Mouse (Mus musculus) stomach, postnatal 0 days (tissue): ENCODE results near the gene Fgfbp1. TPM values are rescaled to one million over a fixed set of nuclear protein-coding genes. Genes with fewer than 3 reads are reported as not detected.

Source experiments
- ATAC-seq: fragments of 200-750 bp; cut with Nextera tagmentation; 2 replicates; pipeline ENCODE4 v1.8.0; 2017; ENCODE audit not compliant: low FRiP score, low TSS enrichment
- DNase-seq: peaks from one replicate; pipeline ENCODE4 v3.0.0-alpha.2; 2016; ENCODE audit warnings: low spot score
- H3K27ac ChIP-seq: fragments of 300-500 bp; sonication (generic); replicated peaks from 2 replicates; pipeline ENCODE4 v1.5.1; 2014; ENCODE audit warnings: mild to moderate bottlenecking, control low read depth
- H3K27me3 ChIP-seq: fragments of 300-500 bp; sonication (generic); 2 replicates; pipeline ENCODE4 v1.6.1; 2014; ENCODE audit warnings: low read length; ENCODE audit not compliant: control insufficient read depth, insufficient read depth
- H3K36me3 ChIP-seq: fragments of 300-500 bp; sonication (generic); 2 replicates; pipeline ENCODE4 v1.6.1; 2014; ENCODE audit warnings: low read length, mixed read lengths; ENCODE audit not compliant: control insufficient read depth, insufficient read depth
- H3K4me1 ChIP-seq: fragments of 300-500 bp; sonication (generic); replicated peaks from 2 replicates; pipeline ENCODE4 v1.6.1; 2014; ENCODE audit warnings: antibody characterized with exemption; ENCODE audit not compliant: control insufficient read depth, insufficient read depth
- H3K4me2 ChIP-seq: fragments of 300-500 bp; sonication (generic); replicated peaks from 2 replicates; pipeline ENCODE4 v1.6.1; 2014; ENCODE audit warnings: low read depth, mild to moderate bottlenecking, control low read depth, moderate library complexity
- H3K4me3 ChIP-seq: fragments of 300-500 bp; sonication (generic); 2 replicates; pipeline ENCODE4 v1.5.1; 2014; ENCODE audit warnings: low read depth, low read length, control low read depth
- H3K9ac ChIP-seq: fragments of 300-500 bp; sonication (generic); 2 replicates; pipeline ENCODE4 v1.6.1; 2014; ENCODE audit warnings: mild to moderate bottlenecking, low read length, control low read depth, mixed read lengths
- H3K9me3 ChIP-seq: fragments of 300-500 bp; sonication (generic); 2 replicates; pipeline ENCODE4 v1.6.1; 2016; ENCODE audit warnings: low read length; ENCODE audit not compliant: control insufficient read depth
- CTCF ChIP-seq: IDR thresholded peaks from 2 replicates; pipeline ENCODE4 v1.5.1; 2016; ENCODE audit warnings: antibody characterized with exemption, low read depth, mild to moderate bottlenecking, moderate library complexity
- EP300 ChIP-seq: optimal IDR thresholded peaks from 2 replicates; pipeline ENCODE3; 2016; ENCODE audit warnings: antibody characterized with exemption
- WGBS: fragments of 180-500 bp; shearing (Covaris S2); extraction: QIAGEN DNeasy Blood & Tissue Kit; methylation state at CpG from one replicate; pipeline ENCODE4 v1.1.7; 2014; 5-methylcytosine and 5-hydroxymethylcytosine counted together
- polyA plus RNA-seq: library from polyadenylated mRNA; unstranded; fragments of >200 nt; fragmentation: Nextera tagmentation; extraction: Ambion mirVana; gene quantifications from 2 replicates; pipeline ENCODE4 v1.2.1, GENCODE M21; 2015

Gene Fgfbp1
- polyA plus RNA-seq, 1 experiment from 2014 or later: 312 TPM

DNA sequence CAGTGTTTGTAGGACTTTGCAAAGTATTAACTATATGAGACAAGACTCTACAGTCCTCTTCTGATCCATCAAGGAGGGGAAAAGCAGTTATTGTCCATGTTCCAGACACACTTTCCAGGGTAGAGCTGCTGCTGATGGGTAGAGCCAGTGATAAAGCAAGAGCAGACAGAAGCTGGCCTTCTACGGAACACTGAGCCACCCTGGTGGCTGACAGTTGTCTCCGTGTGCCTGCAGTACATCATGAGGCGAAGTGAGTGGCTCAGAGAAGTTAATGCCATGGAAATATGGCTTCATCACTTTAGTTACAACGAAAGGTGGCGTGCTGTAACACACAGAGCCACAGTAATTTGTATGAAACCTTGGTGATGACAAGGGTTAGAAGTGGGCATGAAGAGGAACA is 7.4 kb upstream of the Fgfbp1 start:
- Histone ChIP-seq H3K9me3 (no peaks in the 10 kb centered on the region), H3K4me3 (no peak overlapping the region), H3K27ac (no peak overlapping the region), H3K9ac (no peak overlapping the region), H3K36me3 (no peaks in the 10 kb centered on the region), H3K27me3 (no peaks in the 10 kb centered on the region), H3K4me1 (no peaks in the 10 kb centered on the region), H3K4me2 (no peak overlapping the region)
- TF ChIP-seq EP300: no peak
- peak; percentile 67 for TF ChIP-seq CTCF
- ATAC-seq: no peak
- 77% methylated on average over 5 of the region's 5 CpGs for WGBS
- no peak for DNase-seq

DNA sequence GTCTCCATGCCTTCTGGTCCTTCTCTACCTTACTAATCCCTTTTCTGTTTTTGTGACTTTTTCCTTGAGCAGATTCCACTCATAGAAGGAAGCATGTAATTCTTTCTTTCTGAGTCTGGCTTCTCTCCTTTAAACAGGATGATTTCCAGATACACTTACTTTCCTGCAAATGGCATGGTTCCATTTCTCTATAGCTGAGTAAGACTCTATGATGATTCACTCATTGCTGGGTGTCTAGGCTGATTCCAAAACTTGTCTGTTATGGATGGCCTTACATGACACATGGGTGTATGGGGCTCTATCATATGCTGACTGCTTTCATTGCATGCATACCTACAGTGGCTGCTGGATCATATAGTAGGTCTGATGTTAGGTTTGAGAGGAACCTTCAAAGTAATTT is 4.6 kb upstream of the Fgfbp1 start:
- Histone ChIP-seq H3K27ac (no peak overlapping the region), H3K36me3 (no peaks in the 10 kb centered on the region), H3K4me2 (no peak overlapping the region), H3K9me3 (no peaks in the 10 kb centered on the region), H3K4me1 (no peaks in the 10 kb centered on the region; the same call in 1 of the 2 replicates), H3K27me3 (no peaks in the 10 kb centered on the region), H3K9ac (no peak overlapping the region), H3K4me3 (no peak overlapping the region)
- no peak for DNase-seq
- TF ChIP-seq EP300 (no peak), CTCF (no peak)
- no peak for ATAC-seq

DNA sequence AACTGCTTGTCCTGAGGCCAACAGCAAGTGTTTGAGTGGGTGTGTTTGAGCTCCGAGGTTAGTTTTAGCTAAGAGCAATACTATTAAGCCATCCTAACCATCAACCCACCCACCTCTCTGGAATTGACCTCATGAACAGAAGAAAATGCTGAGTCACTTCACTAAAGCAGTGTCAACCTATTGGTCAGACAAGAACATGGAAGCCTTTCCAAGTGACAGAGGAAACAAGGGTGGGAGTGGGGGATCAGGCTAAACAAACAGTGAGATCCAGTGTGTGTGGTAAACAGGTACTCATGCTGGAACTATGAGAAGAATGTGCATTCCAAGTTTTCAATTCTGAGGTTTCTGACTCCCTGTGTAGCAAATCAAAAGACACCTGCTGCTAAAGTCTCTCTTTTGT is 1.3 kb upstream of the Fgfbp1 start:
- Histone ChIP-seq H3K4me1 (no peaks in the 10 kb centered on the region; the same call in 1 of the 2 replicates), H3K4me2 (no peak overlapping the region), H3K9ac (no peak overlapping the region), H3K27me3 (no peaks in the 10 kb centered on the region), H3K36me3 (no peaks in the 10 kb centered on the region), H3K27ac (no peak overlapping the region), H3K4me3 (no peak overlapping the region), H3K9me3 (no peaks in the 10 kb centered on the region)
- TF ChIP-seq EP300: no peak
- no peak for TF ChIP-seq CTCF
- ATAC-seq: no peak
- 55% methylated on average over 1 of the region's 1 CpGs for WGBS
- no peak for DNase-seq

DNA sequence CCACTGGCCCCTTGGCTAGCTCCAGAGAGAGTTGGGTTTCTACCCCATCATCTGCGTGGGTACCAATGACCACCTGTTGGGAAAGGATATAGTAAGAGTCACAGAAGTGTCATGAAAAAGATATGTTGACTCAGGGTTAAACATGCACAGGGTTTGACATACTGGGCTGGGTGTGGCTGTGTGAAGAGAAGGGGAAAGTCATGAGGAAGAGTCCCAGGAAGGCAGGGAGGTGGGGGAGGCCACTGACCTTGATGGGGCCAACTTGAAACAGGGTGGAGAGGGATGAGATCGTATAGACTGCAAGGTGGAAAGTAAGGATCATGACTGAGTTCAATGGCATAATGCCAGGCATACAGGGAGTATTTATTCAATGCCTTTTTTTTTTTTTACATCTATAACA is 1.2 kb downstream of the Fgfbp1 start:
- peak overlapping the region; percentile 37 for H3K4me3 ChIP-seq
- WGBS: 47% methylated on average over 2 of the region's 2 CpGs

DNA sequence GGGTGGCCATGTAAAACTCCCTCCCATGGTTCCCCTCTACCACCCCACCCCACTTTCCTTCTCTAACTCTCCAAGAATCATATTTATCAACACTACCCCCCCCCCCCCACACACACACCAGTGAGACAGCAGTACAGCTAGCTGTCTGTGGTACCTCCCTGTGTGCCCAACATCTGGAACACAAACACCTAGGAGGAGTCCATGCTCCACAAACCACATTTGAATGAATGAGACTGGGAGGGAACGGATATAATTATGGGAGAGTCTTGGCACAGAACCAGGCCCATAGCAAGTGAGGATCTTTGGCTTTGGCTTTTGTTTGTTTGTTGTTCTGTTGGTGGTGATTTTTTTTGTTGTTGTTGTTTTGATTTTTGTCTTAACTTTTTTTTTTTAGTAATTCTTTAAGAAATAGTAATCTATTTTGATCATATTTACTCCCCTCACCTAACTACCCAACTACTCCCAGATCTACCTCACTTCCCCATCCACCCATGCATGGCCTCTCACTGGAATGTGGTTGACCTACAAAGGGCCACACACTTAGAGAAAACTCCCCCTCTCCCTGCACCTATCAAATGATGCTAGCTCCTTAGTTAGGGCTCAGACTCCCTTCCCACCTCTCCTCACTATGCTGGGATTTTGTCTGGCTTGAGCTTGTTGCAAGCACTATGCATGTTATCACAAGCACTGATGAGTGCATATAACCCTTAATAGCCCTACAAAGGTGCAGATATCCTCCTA is 4.6 kb downstream of the Fgfbp1 start:
- H3K27me3 ChIP-seq: no peaks in the 10 kb centered on the region
- WGBS: 38% methylated on average over 1 of the region's 1 CpGs
- no peak for DNase-seq
- no peaks in the 10 kb centered on the region; the same call in 1 of the 2 replicates for H3K36me3 ChIP-seq
- H3K9ac ChIP-seq: no peak overlapping the region
- H3K4me3 ChIP-seq: no peak overlapping the region
- H3K4me2 ChIP-seq: no peak overlapping the region
- no peaks in the 10 kb centered on the region for H3K9me3 ChIP-seq
- TF ChIP-seq CTCF (no peak), EP300 (no peak)
- peak overlapping the region; percentile 46; the same call in 1 of the 2 replicates for H3K27ac ChIP-seq
- H3K4me1 ChIP-seq: no peaks in the 10 kb centered on the region; the same call in 1 of the 2 replicates
- ATAC-seq: no peak

More for the DNA sequence above, 1.2 kb downstream of the Fgfbp1 start:
- ATAC-seq: peak; percentile 17; the same call in 1 of the 2 replicates
- peak overlapping the region; percentile 48 for H3K4me2 ChIP-seq
- H3K27ac ChIP-seq: no peak overlapping the region; the same call in 1 of the 2 replicates
- TF ChIP-seq EP300: no peak
- TF ChIP-seq CTCF: no peak
- no peaks in the 10 kb centered on the region for H3K9me3 ChIP-seq
- H3K4me1 ChIP-seq: no peaks in the 10 kb centered on the region; the same call in 1 of the 2 replicates
- no peak for DNase-seq
- H3K27me3 ChIP-seq: no peaks in the 10 kb centered on the region
- no peak overlapping the region for H3K9ac ChIP-seq
- H3K36me3 ChIP-seq: no peaks in the 10 kb centered on the region; the same call in 1 of the 2 replicates

DNA sequence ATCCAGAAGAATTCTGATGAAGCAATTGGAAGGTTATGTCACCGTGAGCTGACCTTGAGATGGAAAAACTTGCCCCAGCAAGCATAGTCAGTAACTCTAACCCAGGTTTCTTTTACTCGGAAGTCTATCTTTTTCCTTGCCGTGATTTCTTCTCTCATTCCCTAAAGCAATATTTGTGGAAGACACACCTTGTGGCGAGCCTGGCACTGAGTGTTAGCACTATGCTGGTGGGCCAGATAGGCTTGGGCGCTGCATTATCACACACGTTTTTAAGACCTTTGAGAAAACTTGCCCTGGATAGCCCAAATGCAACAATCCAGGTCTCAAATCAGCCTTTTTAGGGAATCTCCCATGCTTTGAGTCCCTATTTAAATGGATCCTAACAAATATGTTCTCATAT is 7.4 kb downstream of the Fgfbp1 start:
- H3K4me3 ChIP-seq: no peak overlapping the region
- H3K9ac ChIP-seq: no peak overlapping the region
- H3K4me2 ChIP-seq: no peak overlapping the region
- H3K27me3 ChIP-seq: no peaks in the 10 kb centered on the region
- 0 out of 2 replicates have a peak, but pooled peaks have one; percentile 9 for TF ChIP-seq CTCF
- no peak for TF ChIP-seq EP300
- H3K27ac ChIP-seq: peak overlapping the region; percentile 69
- H3K36me3 ChIP-seq: no peaks in the 10 kb centered on the region; the same call in 1 of the 2 replicates
- WGBS: 49% methylated on average over 6 of the region's 6 CpGs
- DNase-seq (peak; percentile 76), ATAC-seq (peak; percentile 80)
- no peaks in the 10 kb centered on the region for H3K4me1 ChIP-seq
- no peaks in the 10 kb centered on the region for H3K9me3 ChIP-seq
